Mouse (Mus musculus) lung, adult 18-20 months (tissue): ENCODE measurements at regions not wholly inside any gene's neighbourhood (a gene's known extent, or its start where the extent isn't known, plus 50 kb on each side); places are given as distances from the start of the nearest gene placed in this dataset.

ENCODE experiments used
- DNase-seq, 2 experiments: peaks; one replicate each; pipeline ENCODE4 v3.0.0; 2022; ENCODE audit warnings: mixed read lengths in 2 of 2

DNA sequence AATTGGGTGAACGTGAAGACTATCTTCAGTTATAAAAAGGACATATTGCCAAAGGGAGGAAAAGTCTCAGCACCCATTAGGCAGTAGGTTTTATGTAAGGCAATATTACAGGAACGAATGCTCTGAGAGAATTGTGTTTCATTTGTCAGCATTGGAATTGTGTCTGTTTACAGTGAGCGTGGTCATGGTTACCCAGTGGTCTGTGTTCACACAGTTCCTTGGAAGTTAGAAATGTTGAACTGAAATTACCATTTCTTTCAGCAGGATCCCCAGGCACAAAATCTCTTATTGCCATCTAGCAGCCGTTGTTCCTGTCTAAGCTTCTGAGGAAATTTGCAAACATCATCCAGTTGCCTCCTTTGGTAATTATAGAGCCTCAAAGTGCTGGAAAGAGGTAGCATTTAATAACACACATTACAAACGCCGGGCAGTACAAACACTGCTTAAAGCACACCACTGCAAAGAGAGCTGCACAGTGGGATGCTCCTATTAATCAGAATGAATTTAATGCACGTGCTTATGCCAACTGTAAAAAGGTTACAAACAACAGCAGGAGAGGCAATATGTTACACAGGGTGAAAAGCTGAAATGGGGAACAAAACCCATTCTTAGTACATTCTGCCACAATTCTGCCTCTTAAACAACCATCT is 555.4 kb upstream of the Marcks start:
- no peak for DNase-seq

DNA sequence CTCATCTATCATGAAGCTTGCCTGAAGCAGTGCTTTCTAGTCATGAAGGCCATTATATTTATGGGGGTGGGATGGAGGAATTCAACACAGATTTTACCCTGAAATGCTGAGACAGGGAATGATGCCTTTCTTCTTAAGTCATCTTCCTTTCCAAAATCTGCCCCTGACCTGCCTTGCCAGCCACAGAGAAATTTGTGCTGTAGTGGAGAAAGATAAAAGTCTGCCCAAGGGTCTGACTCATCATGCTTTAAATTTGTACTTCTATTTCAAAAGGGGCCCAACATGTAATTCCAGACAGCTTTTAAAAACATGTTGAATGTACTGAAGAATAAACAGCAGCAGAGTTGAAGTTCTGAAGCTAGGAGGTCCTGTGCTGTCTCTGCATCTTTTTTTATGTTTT is 554.1 kb upstream of the Marcks start:
- DNase-seq = no peak

DNA sequence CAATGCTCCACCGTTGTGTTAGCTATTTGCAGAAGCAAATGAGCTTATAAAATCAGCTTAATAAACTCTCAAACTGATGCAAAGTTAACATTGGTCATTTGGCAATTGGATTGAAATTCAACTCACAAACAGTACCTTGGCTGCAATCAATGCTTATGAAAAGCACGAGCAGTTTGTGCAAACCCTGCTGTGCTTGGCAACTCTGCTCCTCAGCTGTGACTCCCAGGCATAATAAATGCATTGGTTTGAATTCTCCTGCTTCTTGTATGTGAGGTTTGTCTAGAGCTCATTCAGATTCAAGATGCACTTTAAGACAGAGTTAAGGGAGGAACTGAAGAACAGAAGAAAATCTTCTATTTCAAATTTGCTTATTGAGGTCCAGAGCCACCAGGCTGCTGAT is 553.2 kb upstream of the Marcks start:
- DNase-seq = no peak

DNA sequence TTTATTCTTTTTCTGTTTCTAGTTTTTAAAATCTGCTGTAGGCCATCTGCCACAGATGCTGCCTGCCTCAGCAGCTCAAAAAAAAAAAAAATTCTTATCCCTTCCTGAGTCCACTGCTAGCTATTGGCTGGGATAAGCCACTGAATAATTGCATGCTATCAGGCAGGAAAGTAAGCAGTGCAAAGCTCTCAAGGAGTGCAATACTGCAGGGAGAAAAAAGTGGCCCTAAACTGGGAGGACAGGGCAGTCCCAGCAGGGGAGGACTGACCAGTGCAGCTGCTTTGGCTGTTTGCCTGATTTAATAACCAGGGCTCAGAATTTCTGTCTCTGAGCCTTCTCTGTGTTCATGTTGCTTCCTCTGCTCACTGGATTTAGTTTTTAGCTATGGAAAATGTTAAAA is 544.4 kb upstream of the Marcks start:
- no peak for DNase-seq

DNA sequence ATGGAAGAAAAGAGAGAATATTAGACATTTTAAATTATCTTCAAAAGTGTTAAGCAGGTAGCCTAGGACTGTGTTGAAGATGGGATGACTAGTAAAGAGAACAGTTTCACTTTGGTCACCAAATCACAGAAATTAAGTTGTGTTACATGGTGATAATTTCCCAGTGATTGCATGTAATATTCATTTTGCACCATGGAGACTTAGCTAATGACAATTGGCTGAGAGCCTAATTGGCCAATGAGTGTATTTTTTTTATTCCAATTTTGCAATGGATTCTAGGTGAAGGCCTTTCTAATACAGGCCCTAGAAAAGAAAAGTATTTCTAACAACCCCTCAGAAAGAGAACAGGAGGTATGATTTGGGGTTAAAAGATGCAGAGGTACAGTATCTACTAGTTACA is 541.9 kb upstream of the Marcks start:
- DNase-seq = no peak

DNA sequence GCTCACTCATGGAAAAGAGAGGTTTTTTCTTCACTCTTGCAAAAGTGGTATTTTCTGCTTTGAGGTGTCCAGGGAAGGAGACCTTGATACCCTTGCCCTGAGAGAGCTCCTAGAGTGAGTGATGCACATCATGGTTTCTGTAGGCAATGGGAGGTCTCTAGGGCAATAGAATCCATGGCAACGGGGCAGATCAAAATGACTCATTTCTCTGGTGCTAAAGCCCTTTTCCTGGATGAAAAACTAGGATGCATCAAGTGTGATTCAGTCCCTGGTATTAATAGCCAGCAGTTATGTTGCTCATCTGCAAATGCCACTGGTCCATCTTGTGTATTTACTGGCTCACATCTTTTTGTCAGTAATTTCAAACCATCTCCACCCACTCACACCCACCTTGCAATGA is 539.1 kb upstream of the Marcks start:
- DNase-seq = no peak

DNA sequence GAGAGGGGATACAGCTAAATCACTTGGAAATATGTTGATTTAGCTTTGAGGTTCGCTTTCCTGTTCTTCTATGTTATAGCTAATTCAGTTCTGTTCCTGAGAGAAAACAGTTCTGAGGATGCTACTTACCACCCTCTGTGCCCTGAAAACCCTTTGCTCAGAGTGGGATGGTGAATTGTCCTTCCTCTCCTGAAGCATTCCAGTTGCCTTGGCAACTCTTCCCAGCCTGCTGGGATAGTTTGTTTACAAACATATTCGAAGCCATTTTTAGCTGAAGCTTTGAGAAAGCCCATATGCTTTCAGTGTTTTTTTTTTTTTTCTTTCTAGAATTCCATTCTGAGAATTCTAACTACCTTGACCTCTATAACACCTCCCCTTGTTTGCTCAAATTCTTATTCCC is 530.1 kb upstream of the Marcks start:
- DNase-seq = no peak

DNA sequence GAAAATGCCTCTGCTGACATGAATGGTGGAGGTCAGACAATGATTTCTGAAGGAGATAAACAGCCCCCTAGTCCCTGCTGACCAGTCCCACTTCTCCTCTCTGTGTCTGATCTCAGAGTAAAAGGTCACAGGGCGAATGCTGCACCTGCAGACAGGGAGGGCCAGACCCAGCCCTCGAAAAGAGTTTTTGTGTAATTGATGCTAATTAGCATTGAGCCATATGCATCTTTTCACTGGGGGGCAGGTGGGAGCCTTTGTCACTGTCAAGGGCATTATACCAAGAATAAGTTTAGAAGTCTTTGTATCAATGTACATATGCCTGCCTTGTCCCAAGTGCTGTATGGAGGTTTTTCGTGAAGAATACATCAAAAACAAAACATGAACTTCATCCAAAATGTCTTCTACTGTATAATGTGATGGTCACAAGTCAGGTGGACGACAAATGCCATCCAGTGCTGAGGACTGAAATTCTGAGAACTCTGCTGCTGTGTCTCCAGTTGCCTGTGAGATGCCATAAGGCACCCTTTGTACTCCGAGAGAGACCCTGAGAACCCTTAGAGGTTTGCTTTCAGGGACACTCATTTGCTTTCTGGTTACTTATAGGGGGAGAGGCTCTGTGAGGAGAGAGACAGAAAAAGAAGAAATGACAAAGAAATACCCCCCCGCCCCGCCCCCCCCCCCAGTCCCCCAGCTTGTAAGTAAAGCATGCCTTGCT is 528.5 kb upstream of the Marcks start:
- no peak for DNase-seq

DNA sequence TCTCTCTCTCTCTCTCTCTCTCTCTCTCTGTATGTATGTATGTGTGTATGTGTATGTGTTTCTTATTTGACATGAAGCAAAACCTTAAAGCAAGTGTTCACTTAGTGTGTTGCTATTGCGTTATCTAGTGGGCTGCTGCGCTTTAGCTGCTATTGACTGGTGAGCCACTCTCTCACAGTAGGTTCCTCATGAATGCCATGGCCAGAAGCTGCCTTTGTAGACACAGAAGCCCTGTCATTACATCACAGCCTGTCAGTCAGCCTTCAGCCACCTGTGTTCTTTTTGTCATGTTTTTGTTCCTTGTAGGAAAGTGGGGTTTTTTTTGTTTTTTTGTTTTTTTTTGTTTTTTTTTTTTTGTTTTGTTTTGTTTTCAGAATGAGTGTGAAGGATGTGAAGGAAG is 527.8 kb upstream of the Marcks start:
- no peak for DNase-seq

DNA sequence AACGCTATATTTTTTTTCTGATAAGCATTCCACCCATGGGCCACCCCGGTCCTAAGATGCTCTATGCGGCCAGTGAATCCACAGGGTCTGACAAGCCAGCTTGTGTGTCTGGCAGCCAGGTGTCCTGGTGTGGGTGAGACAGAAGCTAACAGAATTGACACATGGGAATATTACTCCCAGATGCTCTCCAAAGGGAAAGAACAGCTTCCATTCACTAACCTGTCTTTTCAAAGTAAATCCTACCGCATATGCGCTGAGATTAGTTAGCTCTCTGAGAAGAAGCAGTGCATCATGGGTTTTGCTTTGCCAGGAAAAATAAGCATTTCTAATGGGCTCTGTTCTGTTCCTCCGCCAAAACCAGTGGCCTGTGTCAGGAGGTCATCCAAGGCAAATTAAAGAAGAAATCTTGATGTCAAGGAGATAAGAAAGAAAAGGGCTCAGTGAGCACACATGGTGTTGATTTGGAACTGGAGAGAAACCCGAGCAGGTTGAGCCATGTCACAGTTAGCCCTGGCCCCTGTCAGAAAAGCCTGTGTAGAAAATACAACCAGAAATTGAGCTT is 498.4 kb upstream of the Marcks start:
- no peak for DNase-seq

DNA sequence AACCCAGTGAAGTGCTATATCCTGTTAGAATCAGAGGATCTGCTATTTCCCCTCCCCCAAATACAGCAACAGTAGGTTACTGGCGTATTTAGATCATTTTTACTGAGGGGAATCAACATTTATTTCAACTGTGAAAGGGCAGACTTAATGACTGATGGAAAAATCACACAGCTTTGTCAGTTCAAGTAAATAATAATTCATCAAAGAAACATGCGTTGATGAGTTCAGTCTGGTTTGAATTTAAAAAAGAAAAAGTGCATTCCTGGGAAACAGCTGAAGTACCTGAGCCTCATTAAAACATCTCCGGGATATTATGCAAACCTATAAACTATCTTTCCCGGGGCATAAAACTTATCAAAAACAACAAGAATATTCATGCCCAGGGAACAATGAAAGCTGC is 497.7 kb upstream of the Marcks start:
- DNase-seq = no peak

DNA sequence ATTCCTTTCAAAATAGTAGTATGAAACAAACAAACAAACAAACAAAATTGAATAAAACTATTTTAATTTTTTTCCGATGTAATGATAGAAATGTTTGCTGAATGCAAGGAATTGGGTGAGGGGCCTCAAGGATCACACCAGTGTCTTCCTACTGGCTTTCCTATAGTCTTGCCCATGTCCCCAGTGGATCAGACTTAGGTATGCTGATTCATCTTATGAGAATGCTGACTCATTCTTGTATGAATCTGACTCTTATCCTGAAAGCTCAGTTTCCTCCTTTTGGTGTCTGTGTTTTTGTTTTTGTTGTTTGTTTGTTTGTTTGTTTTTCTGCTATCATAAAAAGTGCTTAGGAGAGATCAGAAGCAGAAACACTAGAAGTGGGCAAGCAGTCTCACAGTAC is 491.7 kb upstream of the Marcks start:
- DNase-seq = no peak

DNA sequence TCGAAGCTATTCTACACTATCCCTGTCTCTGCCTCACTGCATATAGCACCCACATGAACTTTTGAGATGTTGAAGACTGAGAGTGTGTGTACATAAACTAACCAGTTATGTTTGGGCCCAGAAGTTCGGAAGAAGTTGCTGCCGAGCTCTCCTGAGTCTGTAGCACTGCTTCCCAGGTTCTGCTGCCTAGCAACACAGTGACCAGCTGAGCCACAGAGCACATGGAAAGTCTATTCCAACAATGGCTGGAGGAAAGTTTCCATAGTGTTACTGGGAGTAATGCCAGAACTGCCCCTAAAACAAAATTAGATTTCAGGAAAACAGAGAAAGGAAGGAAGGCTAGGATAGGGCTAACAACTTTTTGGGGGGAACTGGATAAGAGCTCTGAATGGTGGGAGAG is 489.2 kb upstream of the Marcks start:
- DNase-seq = no peak

DNA sequence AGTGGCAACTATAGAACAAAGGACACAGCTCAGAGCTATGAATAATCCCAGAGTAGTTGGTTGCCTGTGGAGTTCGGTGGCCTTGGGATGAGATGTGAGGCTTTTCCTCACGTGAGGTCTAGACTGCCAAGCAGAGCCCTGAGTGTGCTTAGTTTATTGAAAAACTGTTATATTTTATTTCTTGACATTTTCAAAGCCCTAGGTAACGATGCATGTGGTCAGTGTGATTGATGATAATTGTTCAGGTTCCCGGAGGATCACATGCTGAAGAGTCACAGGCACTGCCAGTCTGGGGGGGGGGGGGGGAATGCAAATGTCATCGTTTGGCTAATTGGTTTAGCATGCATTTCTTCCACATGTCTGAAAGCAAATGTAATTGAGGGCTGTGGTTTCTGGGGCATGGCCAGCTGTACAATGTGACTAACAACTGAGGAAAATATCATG is 488.1 kb upstream of the Marcks start:
- no peak for DNase-seq

DNA sequence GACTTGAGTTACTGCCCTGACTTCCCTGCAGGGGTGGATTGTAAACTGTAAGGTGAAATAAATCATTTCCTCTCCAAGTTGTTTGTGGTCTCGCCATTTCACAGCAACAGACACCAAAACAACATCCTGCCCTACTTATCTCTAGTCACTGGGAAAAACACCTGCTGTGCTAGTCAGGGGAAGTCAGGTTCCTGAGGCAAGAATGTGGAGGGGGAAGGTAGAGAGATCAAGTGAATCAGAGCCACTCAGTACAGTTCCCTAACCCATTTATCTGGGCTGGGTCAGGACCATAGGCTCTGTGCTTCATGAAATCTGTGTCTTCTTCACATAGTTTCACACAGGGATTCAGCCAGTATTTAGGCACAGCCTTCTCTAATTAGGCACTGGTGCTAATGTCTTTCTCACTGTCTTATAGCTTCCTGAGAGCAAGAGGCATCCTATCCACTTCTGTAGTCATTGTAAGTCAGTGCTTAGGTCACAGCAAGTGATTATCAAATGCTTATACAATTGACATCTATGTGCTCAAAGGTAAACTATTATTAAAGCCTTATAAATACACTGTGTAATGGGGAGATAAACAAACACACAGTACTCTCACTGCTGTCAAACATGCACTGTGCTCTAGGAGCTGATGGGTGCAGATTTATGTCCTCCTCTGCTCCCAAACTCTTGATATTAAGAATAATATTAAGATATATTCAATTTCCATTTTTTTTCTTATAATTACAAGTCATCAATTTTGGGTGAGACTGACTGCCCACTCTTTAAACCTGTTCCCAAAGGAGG is 487.4 kb upstream of the Marcks start:
- DNase-seq = no peak

DNA sequence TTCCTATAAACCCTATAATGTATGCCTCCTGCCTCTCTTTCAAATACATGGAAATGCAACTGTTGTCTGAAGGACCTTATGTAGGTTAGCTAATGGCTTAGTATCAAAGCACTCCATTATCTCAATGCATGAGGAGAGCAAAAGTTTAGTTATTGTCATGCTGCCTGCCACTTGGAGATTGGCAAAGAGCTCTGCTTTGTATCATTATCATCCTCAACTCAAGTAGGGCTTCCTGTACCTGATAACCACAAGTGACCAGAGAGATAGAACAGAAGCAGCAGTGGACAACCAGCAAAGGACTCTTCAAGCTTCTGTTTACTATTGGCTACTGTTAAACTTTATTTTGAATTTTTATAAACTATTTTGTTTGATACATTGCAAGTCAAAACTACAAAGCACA is 484.3 kb upstream of the Marcks start:
- no peak for DNase-seq

DNA sequence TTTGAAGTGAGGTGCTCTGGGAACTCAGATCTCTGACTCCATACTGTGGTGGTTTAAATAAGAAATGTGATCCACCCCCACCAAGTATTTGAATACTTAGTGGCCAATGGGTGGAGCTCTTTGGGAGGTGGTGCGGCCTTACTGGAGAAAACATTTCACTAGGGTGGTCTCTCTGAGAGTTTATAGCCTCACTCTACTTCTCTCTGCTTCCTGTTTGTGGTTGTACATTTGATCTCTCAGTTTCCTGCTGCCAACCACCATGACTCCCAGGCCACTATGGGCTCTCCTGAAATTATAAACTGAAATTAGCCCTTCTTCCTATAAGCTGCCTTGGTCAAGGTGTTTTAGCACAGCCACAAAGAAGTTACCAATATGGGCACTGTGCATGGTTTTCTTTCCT is 479.9 kb upstream of the Marcks start:
- DNase-seq = no peak

DNA sequence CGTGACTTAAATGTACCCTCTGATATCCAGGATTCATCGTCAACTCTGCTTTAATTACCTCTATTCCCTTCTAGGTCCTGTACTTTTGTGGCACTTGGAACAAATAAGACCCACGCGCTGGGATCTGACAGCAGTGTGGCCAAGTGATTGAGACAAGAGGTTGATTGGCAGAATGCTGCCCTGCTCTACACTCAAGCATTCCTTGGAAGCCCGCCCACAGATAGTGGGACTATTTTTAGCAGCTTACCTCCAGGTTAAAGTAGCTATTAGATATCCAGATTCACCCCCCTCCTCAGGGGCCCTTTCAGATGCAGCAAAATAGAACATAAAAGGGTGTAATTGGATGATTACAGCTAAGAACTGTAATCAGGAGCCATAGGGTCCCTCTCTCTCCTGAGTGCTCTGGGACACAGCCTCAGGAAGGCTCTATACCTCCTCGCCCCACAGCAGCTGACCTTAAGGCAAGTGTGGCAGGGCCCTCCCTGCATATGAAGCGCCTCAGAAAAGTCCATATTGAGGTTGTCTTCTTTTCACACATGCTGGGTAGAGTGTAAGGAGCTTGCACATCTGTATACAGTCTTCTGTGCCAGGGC is 479.1 kb upstream of the Marcks start:
- DNase-seq = peak; percentile 63 to 69

DNA sequence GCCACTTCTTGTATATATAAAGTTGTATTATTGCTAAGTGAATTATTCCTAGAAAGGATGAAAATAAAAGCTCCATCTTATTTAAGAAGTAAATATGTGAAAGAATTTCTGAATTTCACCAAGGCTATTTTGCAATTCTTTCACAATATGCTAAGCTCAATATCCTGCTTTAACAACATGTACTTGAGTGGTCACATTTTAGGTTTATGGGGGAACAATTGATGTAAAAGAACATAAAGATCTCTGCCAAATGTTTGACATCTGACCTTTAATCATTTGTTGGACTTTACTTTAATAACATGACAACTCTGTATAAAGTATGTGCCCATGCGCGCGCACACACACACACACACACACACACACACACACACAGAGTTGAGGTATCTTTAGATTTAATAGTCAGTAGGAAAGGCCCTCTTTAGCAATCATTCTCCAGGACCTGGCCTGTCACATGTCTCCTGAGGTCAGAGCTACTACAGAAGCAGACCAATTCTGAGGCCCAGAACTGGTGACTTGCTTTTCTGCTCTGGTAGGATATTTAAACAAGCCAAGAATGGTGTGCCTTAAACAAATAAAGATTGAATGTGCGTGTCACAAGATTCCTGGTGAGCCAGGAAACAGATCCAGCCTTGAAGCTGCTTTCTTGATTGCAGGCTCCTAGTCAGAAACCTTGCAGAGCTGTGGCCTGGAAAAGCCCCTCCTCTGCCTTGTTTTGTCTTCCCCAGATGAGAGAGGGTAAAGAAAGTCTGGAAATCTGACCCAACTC is 477.4 kb upstream of the Marcks start:
- DNase-seq = peak in 1 of 2 experiments; percentile 16

DNA sequence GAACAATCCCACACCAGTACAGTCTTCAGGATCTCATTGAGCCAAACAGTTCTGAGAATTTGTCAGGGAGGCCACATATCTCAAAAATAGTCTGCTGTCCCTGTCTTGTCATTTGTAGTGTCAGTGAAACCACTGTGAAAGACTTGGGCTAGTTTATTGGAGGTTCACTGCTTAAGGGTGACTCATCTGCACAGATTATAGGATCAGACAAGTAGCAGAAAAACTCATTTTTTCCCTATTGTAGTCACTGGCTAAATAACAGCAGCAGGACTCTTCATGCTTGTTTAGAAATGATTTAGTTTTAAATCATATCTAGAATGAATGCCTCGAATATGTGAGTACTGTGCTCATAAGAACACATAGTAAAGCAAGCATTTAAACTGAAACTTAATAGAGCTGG is 475.2 kb upstream of the Marcks start:
- DNase-seq = no peak

DNA sequence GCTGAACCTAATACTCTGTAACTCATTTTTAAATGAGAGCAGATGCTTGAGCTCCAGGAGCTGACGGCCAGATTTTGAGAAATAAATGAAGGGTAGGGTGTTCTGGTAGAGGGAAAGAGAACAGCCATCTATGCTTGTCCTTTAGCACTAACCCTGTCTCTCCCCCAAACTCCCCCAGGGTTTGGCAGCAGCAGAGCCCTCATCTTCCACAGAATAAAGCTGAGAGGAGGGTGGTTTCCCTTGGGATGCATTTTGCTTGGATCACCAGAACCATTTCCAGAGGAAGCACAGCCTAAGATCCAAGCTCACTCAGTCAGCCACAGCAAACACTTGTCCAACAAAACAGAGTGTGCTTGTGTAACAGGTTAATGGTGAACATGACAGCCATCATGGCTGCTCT is 464.8 kb upstream of the Marcks start:
- DNase-seq = no peak

DNA sequence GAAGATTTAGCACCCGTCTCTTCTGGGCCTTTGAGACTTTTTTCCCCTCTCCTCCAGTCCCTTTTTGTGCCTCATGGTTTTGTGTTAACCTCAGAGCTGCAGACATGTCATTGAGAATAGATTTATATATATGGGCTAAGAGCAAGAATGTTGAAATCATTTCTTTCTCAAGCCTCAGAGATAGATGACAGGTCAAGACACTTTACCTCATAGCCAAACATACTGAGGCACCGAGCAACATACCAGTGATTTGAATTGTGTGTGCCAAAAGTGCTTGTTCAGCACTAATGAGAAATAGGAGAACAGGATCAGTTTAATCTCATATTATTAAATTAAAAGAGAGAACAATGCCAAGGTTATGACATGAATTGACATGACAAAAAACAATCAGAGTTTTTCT is 464.2 kb upstream of the Marcks start:
- no peak for DNase-seq

DNA sequence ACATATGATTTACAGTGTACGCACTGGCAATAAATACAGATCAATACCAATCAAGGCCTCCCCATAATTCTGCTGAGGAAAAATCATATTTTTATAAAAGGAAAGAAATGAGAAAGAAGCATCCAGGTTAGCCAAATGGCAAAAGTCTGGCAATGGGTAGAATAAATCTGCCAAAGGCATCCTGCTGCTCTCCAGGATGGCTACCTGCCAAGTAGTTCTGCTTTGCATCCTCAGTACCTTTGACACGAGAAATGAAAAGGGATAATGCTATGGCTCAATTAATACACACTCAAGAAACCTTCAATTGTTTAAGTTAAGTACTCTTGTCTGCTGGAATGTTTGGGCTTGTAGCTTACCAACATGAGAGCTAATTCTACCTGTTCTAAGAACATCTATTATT is 451.2 kb upstream of the Marcks start:
- DNase-seq = no peak
